Mouse (Mus musculus) left cerebral cortex, adult 11 months (tissue): ENCODE measurements around the gene Gm49352.
"Not testable (repeated sequence)": the region's sequence is repeated elsewhere in the genome, so short reads cannot be mapped to it uniquely, and the experiment has no call there.

Source experiments
- DNase-seq: peaks from one replicate; pipeline ENCODE4 v3.0.0; 2022; ENCODE audit warnings: low spot score

Gene Gm49352

DNA sequence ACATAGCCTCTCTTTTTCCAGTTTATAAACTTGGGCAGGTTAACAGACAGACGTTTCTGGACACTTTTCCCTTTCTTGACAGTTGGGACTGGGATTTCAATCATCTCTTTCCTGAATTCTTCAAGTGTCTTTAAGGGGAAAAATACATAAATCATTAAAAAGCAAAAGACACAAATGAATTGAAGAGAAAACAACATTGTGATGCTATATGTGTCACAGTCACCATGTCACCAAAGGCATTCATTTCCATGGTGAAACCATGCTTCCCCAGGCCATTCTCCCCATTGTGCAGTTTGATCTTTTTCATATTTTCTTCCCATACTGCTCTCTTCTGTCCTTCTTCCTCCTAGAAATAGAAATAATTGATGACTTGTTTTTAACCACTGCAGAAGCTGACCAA is at the start of gene Gm49352:
Gm49352 (minus strand) TSS at position 101 of the 400 bp plus-strand sequence.
- not testable (repeated sequence) for DNase-seq

DNA sequence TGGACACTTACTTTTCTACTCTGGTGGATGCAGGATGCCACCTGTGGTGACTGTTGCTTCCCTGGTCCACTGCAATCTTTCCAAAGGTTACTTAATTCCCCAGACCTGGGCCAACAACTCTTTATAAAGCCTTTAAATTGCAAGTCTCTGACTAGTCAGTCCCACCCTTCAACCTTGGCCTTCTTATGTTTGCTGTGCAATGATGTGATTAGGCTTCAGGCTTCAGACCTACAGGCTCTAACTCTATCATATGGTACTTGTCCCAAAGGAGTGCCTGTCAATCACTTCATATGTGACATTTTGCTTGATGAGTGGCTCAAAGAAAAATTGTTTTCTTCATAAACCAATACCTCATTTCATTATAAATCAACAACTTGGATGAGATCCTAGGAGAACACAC is 2.1 kb upstream of the Gm49352 start, which contains the start of gene Cts3:
Cts3 (minus strand) TSS at position 101 of the 400 bp plus-strand sequence.
- DNase-seq, result no peak

DNA sequence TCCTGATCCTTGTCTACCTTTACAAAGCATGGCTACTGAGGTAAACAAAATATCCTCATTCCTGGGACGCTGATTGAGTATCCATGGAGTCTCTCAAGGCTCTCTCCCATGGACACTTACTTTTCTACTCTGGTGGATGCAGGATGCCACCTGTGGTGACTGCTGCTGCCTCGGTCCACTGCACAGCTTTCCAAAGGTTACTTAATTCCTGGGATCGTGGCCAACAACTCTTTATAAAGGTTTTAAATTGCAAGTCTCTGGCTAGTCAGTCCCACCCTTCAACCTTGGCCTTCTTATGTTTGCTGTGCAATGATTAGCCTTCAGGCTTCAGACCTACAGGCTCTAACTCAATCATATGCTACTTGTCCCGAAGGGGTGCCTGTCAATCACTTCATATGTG is 26.3 kb downstream of the Gm49352 start, which contains the start of gene Ctsm:
Ctsm (minus strand) TSS at position 209 of the 400 bp plus-strand sequence.
- DNase-seq, result no peak
